Mouse (Mus musculus) mouse trophoblast stem cell (cell line): Measurements from ENCODE around the gene Zfp526.

Experiments used
- in situ Hi-C, 2 experiments: fragments of 300-500 bp; cut with MseI, MboI; formaldehyde crosslinking; loops; 2 replicates in 1 of 2; 3 replicates in 1 of 2; pipeline ENCODE4 v1.15.1; 2025

Gene Zfp526

DNA sequence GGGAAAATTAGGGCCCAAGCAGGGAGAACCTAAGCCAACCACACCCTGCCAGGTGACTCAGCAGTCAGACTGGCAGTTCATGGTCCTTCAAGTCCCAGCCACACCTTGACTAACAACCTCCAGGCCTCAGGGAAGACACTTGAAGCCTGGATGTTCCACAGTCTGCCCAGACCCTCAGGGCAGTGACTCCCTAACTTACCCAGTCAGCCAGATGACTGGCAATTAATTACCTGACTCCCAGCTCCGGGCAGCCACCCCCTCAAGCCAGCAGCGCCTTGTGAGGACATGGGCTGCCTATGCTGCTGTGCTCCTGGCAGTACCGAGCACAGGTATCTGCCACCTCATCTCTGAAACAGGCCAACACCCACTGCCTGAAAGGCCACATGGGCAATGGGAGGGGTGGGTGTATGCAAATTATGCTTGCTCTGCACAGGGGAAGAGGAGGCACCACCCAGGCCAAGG, 12.0 kb upstream of the Zfp526 start:
- in situ Hi-C loops = no loop called here

- in situ Hi-C loops = no loop called here
Observed at GRCm38 (mm10) chr7:25210482-25210881, 10.7 kb upstream of the Zfp526 start.

GRCm38 (mm10) chr7:25213099-25213498, 8.1 kb upstream of the Zfp526 start:
- in situ Hi-C loops = no loop called here

DNA sequence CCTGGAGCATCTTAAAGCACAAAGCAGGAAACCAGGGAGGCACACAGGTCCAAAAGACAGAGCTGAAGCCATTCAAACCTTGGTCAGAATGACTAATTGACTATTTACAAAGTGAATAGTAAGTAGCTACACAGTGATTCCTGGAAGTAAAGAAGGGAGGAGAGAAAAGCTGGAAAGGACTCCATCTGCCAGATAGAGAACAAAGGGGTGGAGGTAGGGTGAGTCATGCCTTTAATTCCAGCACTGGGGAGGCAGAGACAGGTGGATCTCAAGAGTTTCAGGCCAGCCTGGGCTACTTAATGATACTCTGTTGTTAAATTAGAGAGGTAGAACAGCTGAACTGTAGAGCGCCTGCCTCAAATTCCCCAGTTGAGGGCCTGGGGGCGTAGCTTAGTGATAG, 7.1 kb upstream of the Zfp526 start:
- in situ Hi-C loops = no loop called here

GRCm38 (mm10) chr7:25217653-25218395, 3.4 kb upstream of the Zfp526 start:
- in situ Hi-C loops = no loop called here

- in situ Hi-C loops = no loop called here
Observed at GRCm38 (mm10) chr7:25218705-25219415, 2.4 kb upstream of the Zfp526 start.

GRCm38 (mm10) chr7:25219416-25219750, 1.8 kb upstream of the Zfp526 start:
- in situ Hi-C loops = no loop called here

- in situ Hi-C loops = no loop called here
Observed at GRCm38 (mm10) chr7:25219756-25220456, 1.3 kb upstream of the Zfp526 start.

GRCm38 (mm10) chr7:25220457-25221101, 646 bp upstream of the Zfp526 start, which contains the start of gene Dedd2:
Gene Dedd2 (minus strand): TSS chr7:25220615.
- in situ Hi-C loops = no loop called here

GRCm38 (mm10) chr7:25222275-25222967, 1.2 kb downstream of the Zfp526 start:
- in situ Hi-C loops = no loop called here

- in situ Hi-C loops = no loop called here
Observed at GRCm38 (mm10) chr7:25227523-25228300, 6.5 kb downstream of the Zfp526 start.

DNA sequence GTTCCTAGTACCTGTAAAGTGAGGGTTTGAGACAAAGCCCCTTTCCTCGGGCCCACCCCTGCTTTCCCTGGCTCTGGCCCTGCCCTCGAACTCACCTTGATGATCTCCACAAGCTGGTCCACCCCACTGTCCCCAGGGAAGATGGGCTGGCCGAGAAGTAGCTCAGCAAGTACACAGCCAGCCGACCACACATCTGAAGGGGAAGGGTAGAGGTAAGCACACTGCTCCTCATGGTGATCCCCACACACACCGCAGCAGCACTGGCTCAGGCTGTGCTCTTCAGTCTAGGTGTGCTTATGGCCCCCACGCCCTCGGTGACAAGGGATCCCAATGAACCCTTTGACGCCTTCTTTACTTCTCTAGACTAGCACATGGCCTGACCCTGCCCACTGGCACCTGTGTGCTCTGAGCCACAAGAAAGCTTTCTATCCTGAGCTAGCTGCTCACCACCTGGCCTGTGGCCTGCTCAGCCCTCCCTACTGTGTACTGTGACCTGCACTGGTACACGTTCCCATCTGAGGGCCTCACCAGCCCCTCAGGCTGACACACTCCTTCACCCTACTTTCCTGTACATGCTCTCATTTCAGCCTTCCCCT, 9.6 kb downstream of the Zfp526 start:
- in situ Hi-C loops = no loop called here

- in situ Hi-C loops = no loop called here
Observed at GRCm38 (mm10) chr7:25232101-25232648, 10.9 kb downstream of the Zfp526 start.

DNA sequence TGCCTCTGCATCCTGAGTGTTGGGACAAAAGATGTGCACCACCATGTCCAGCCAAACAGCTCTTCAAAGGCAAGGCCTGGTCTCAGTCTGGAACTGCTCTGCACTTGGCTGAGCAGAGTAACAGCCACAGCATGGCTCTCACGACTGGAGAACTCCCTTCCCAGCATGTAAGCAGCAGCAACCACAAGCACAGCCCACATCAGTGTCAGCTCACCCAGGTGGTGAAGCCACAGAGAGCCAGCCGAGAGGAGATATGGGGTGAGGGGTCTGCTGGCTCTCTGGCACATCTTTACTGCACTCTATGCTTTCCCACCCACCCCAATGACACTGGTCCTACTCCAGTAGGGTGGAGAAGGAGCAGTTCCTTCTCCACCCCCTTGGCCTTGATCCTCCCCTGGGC, 11.8 kb downstream of the Zfp526 start:
- in situ Hi-C loops = no loop called here

GRCm38 (mm10) chr7:25235526-25235925, 14.3 kb downstream of the Zfp526 start:
- in situ Hi-C loops = loop anchor here in 1 of 2 experiments (5.0 kb wide), 1 partner anchor 42 kb away; no protein-coding TSS in a partner anchor

DNA sequence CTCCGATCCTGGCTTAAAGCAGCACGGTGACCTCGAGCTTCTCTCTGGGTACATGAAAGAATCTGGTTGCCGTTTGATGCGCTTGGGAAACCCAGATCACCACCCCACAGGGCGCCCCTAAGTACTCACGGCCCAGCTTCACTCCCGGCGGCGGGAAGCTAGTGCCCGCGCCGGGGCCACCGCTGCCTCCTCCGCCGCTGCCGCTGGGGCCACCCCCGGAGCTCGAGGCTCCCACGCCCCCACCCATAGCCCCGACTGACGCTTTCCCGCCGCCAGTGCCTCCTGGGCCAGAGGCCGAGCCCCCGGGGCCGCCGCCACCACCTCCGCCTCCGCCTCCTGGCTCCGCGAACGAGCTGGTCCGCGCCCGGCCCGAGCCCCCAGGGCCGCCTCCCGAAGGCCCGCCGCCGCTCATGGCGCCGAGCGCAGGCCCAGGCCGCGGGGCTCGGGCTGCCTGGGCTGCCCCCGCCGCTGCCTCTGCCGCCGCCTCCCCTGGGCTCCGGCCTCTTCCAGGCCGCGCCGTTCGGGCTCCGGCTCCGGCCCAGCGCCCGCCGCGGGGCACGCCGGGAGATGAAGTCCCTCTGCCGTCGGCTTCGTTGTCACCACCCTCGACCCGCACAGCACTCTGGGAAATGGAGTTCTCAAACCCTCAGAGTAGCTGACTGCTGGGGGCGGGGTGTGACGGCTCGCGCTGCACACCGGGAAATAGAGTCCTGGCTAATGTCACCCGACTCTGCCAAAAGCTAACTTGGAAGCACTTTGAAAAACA, 16.2 kb downstream of the Zfp526 start, which contains the start of gene Gsk3a:
Gsk3a (minus strand) TSS at position 603 of the 766 bp plus-strand sequence.
- in situ Hi-C loops = loop anchor here in 1 of 2 experiments (5.0 kb wide), 1 partner anchor 40 kb away; no protein-coding TSS in a partner anchor

- in situ Hi-C loops = loop anchor here in 1 of 2 experiments (5.0 kb wide), 1 partner anchor 39 kb away; no protein-coding TSS in a partner anchor
Observed at GRCm38 (mm10) chr7:25238015-25238706, 16.9 kb downstream of the Zfp526 start.
